Mouse (Mus musculus): ENCODE measurements around the gene Disc1. TPM values are rescaled to one million over a fixed set of nuclear protein-coding genes. Genes with fewer than 3 reads are reported as not detected.
A peak's percentile ranks its signal among the peaks of the same experiment; 100 is the strongest.

The Disc1 gene
- polyA plus RNA-seq, 1 experiment, result 0.12 TPM

DNA sequence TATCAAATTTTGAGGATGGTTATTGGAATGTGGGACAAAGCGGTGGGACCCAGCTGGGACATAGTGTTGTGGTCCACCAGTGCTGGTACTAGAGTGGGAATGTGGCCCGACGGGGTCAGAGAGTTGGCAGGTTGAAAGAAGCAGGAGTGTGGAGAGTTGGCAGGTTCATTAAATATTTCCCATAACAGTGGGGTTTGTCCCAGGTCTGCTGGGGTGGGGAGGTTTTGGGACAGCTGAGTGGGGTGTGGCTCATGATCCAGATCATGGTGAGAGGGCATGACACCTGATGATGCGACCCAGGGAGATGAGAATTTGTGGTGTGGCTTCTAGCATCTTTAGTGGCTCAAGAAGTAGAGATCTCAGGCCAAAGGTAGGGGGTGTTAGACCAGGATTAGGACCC lies 199.0 kb downstream of the Disc1 start:
- Histone ChIP-seq H3K4me3 (ENCODE audit: insufficient read depth, poor library complexity, severe bottlenecking) (no peak overlapping the region), H3K27me3 (ENCODE audit: control insufficient read depth, insufficient read depth, insufficient read length) (no peaks in the 10 kb centered on the region), H3K36me3 (ENCODE audit: control insufficient read depth, insufficient read depth) (no peaks in the 10 kb centered on the region), H3K79me3 (ENCODE audit: low read depth) (no peaks in the 10 kb centered on the region), H3K79me2 (ENCODE audit: control insufficient read depth, insufficient read depth) (no peaks in the 10 kb centered on the region), H3ac (ENCODE audit: control insufficient read depth, insufficient read length, low read depth) (no peak overlapping the region)
- TF ChIP-seq CTCF (IDR thresholded peaks at IDR 0.05; ENCODE audit: control insufficient read depth, insufficient read depth, insufficient read length) (no peak), MYOD1 (IDR thresholded peaks at IDR 0.05; ENCODE audit: control insufficient read depth, insufficient read length, low read depth) (peak; percentile 23), MYOG (IDR thresholded peaks at IDR 0.05; ENCODE audit: control insufficient read depth, extremely low read depth, insufficient read length) (no peak), CEBPB (IDR thresholded peaks at IDR 0.05; ENCODE audit: low read depth) (no peak), MAX (IDR thresholded peaks at IDR 0.05) (no peak), FOSL1 (IDR thresholded peaks at IDR 0.05; ENCODE audit: insufficient read depth, low read length, poor library complexity, severe bottlenecking) (no peak)

DNA sequence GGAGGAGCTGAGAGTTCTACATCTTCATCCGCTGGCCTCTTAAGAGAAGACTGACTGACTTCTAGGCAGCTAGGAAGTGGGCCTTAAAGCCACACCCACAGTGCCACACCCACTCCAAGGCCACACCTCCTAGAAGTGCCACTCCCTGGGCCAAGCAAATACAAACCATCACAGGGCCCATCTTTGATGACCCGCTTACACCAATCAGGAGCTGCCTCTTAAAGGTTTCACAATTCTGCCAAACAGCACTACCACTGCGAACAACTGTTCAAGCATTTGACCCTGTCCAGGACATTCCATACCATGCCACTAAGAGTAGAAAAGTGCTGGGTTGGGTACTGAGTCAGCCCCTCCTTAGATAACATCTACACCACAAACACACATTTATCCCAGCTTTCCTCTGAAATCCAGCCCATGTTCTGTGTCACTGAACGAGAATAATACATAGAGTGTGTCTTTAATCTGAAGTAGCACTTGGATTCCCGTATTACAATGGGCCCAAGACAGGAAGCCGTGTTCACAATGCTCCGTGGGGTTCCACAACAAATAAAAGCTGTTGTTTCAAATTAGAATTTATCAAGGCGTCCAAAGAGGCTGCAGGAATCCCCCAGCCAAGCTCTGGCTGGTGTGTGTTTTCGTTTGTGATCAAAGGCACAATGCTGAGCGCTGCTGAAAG lies 199.6 kb downstream of the Disc1 start:
- Histone ChIP-seq H3K79me2 (ENCODE audit: control insufficient read depth, insufficient read depth) (no peaks in the 10 kb centered on the region), H3K79me3 (ENCODE audit: low read depth) (no peaks in the 10 kb centered on the region), H3K36me3 (ENCODE audit: control insufficient read depth, insufficient read depth) (no peaks in the 10 kb centered on the region), H3K4me3 (ENCODE audit: insufficient read depth, poor library complexity, severe bottlenecking) (peak overlapping the region; percentile 30), H3K27me3 (ENCODE audit: control insufficient read depth, insufficient read depth, insufficient read length) (no peaks in the 10 kb centered on the region), H3ac (ENCODE audit: control insufficient read depth, insufficient read length, low read depth) (peak overlapping the region; percentile 69)
- TF ChIP-seq MYOD1 (IDR thresholded peaks at IDR 0.05; ENCODE audit: control insufficient read depth, insufficient read length, low read depth) (peak; percentile 83), CEBPB (IDR thresholded peaks at IDR 0.05; ENCODE audit: low read depth) (peak; percentile 92), MAX (IDR thresholded peaks at IDR 0.05) (peak; percentile 48), FOSL1 (IDR thresholded peaks at IDR 0.05; ENCODE audit: insufficient read depth, low read length, poor library complexity, severe bottlenecking) (peak; percentile 84), CTCF (IDR thresholded peaks at IDR 0.05; ENCODE audit: control insufficient read depth, insufficient read depth, insufficient read length) (no peak)

DNA sequence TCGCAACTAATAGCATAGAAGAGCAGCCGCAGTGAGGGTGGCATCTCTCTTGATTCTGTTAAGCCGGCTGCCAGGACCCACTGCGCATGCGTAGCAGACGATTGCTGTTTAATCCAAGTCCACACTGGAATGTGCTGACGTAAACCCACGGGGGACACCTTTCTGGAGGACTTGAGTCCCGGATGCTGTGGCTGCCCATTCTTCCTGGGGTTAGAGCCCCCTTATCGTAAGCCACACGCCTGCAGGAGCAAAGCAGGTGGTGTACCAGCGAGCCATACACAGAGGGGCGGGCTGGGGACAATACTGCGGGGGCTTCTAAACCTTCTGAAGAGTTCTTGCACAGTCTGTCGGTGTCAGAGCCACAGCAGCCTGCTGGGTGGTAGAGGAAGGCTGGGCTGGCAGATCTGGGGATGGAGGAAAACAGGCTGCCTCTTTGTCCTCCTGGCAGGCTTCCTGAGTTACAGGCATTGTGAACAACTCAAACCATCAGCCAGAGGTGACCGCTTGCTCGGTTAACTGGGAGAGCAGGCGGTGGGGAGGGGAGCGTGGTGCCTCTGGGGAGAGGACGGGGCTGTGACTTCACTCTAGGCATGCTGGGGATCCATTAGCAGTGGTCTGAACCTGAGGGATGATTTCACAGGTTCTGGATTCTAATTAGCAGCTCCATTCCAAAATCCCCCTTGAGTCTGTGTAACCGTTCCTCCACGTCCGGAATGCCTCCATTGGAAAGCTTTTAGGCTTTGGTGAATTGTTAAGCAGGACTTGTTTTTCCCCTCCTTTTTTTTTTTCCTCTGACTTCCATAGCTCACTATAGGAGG lies 200.4 kb downstream of the Disc1 start:
- Histone ChIP-seq H3K79me2 (ENCODE audit: control insufficient read depth, insufficient read depth) (no peaks in the 10 kb centered on the region), H3K36me3 (ENCODE audit: control insufficient read depth, insufficient read depth) (no peaks in the 10 kb centered on the region), H3K27me3 (ENCODE audit: control insufficient read depth, insufficient read depth, insufficient read length) (no peaks in the 10 kb centered on the region), H3K79me3 (ENCODE audit: low read depth) (no peaks in the 10 kb centered on the region), H3ac (ENCODE audit: control insufficient read depth, insufficient read length, low read depth) (peak overlapping the region; percentile 69), H3K4me3 (ENCODE audit: insufficient read depth, poor library complexity, severe bottlenecking) (peak overlapping the region; percentile 30)
- TF ChIP-seq CTCF (IDR thresholded peaks at IDR 0.05; ENCODE audit: control insufficient read depth, insufficient read depth, insufficient read length), result no peak
- TF ChIP-seq MAX (IDR thresholded peaks at IDR 0.05), result no peak
- no peak for TF ChIP-seq MYOD1 (IDR thresholded peaks at IDR 0.05; ENCODE audit: control insufficient read depth, insufficient read length, low read depth)
- TF ChIP-seq CEBPB (IDR thresholded peaks at IDR 0.05; ENCODE audit: low read depth), result no peak
- no peak for TF ChIP-seq FOSL1 (IDR thresholded peaks at IDR 0.05; ENCODE audit: insufficient read depth, low read length, poor library complexity, severe bottlenecking)
- no peak for TF ChIP-seq MYOG (IDR thresholded peaks at IDR 0.05; ENCODE audit: control insufficient read depth, extremely low read depth, insufficient read length)
- no peak for TF ChIP-seq USF1 (IDR thresholded peaks at IDR 0.05; ENCODE audit: low read depth)

DNA sequence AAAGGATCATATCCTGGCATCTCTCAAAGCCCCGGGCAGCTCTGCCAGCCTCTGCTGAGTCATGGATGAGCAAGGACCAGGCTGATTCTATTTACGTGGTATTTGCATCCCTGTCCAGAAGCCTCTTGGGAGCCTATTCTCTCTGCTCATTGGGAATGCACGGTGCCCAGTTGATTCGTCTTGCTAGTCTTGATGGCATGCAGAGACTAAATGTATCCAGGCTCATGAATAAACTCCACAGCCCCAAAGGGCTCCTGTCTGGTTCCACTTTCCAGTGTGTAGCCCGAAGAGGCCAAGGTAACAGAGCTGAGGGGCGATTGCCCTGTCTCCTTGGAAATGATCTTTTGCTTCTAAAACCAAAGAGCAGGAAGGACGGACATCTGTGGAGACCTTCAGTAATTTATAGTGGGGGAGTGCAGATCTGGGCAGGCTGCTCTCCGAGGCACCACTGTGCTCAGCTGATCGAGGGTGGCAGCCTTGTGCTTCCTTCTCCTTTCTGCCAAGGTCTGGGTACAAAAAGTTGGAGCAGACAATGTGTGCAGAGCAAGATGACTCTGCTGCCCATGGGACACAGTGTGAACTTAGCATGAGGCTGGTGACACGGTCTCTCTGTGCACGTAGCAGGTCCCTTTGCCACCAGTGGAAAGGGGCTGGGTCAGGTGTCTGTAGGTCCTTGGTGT lies 201.2 kb downstream of the Disc1 start:
- H3K36me3 ChIP-seq (ENCODE audit: control insufficient read depth, insufficient read depth), result no peaks in the 10 kb centered on the region
- H3K79me2 ChIP-seq (ENCODE audit: control insufficient read depth, insufficient read depth), result no peaks in the 10 kb centered on the region
- peak overlapping the region; percentile 72 for H3ac ChIP-seq (ENCODE audit: control insufficient read depth, insufficient read length, low read depth)
- H3K4me3 ChIP-seq (ENCODE audit: insufficient read depth, poor library complexity, severe bottlenecking), result peak overlapping the region; percentile 30
- H3K79me3 ChIP-seq (ENCODE audit: low read depth), result no peaks in the 10 kb centered on the region
- TF ChIP-seq CTCF (IDR thresholded peaks at IDR 0.05; ENCODE audit: control insufficient read depth, insufficient read depth, insufficient read length) (no peak), MAX (IDR thresholded peaks at IDR 0.05) (peak; percentile 41), FOSL1 (IDR thresholded peaks at IDR 0.05; ENCODE audit: insufficient read depth, low read length, poor library complexity, severe bottlenecking) (peak; percentile 51), MYOD1 (IDR thresholded peaks at IDR 0.05; ENCODE audit: control insufficient read depth, insufficient read length, low read depth) (no peak), CEBPB (IDR thresholded peaks at IDR 0.05; ENCODE audit: low read depth) (no peak), MYOG (IDR thresholded peaks at IDR 0.05; ENCODE audit: control insufficient read depth, extremely low read depth, insufficient read length) (no peak), USF1 (IDR thresholded peaks at IDR 0.05; ENCODE audit: low read depth) (no peak)
- no peaks in the 10 kb centered on the region for H3K27me3 ChIP-seq (ENCODE audit: control insufficient read depth, insufficient read depth, insufficient read length)

DNA sequence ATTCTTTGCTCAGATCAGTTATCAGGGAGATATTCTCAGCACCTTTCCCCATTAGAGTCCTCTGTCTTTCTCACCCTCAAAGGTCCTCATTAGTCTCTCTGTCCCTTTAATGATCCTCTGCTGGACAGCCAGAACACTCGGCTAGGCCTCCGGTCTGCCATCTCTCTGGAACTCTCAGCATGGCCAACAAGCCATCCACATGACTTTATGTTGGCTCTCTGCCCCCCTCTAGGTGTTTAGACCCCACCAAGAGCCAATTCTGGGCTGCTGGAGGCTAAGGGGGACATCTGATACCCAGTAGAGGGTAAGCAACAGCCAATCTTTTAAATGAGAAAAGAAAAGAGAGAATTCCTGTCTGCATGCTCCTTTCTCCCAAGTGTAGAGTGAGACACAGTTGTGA lies 203.7 kb downstream of the Disc1 start:
- Histone ChIP-seq H3K4me3 (ENCODE audit: insufficient read depth, poor library complexity, severe bottlenecking) (no peak overlapping the region), H3ac (ENCODE audit: control insufficient read depth, insufficient read length, low read depth) (no peak overlapping the region), H3K79me2 (ENCODE audit: control insufficient read depth, insufficient read depth) (no peaks in the 10 kb centered on the region), H3K79me3 (ENCODE audit: low read depth) (no peaks in the 10 kb centered on the region), H3K36me3 (ENCODE audit: control insufficient read depth, insufficient read depth) (no peaks in the 10 kb centered on the region), H3K27me3 (ENCODE audit: control insufficient read depth, insufficient read depth, insufficient read length) (no peaks in the 10 kb centered on the region)
- TF ChIP-seq FOSL1 (IDR thresholded peaks at IDR 0.05; ENCODE audit: insufficient read depth, low read length, poor library complexity, severe bottlenecking) (no peak), MYOD1 (IDR thresholded peaks at IDR 0.05; ENCODE audit: control insufficient read depth, insufficient read length, low read depth) (no peak), MAX (IDR thresholded peaks at IDR 0.05) (no peak), CEBPB (IDR thresholded peaks at IDR 0.05; ENCODE audit: low read depth) (no peak), USF1 (IDR thresholded peaks at IDR 0.05; ENCODE audit: low read depth) (no peak), CTCF (IDR thresholded peaks at IDR 0.05; ENCODE audit: control insufficient read depth, insufficient read depth, insufficient read length) (no peak), MYOG (IDR thresholded peaks at IDR 0.05; ENCODE audit: control insufficient read depth, extremely low read depth, insufficient read length) (no peak)
